Mouse (Mus musculus) heart, adult 18-20 months (tissue): ENCODE data around the gene Usp9x. TPM values are rescaled to one million over a fixed set of nuclear protein-coding genes. Genes with fewer than 3 reads are reported as not detected.

Source experiments
- DNase-seq, 2 experiments: peaks; one replicate each; pipeline ENCODE4 v3.0.0; 2021 to 2022; ENCODE audit warnings: mixed read lengths in 1 of 2
- long read RNA-seq, 2 experiments: library from polyadenylated mRNA; stranded (forward); transcript quantifications; one replicate each; pipeline ENCODE4 v2.0.0; 2021
- total RNA-seq, 2 experiments: library from RNA; stranded (reverse); gene quantifications; 2 replicates each; pipeline ENCODE4 v1.2.3; 2021

Gene Usp9x
- 100 to 1,000 TPM; 152 to 163 TPM for total RNA-seq
- long read RNA-seq, experiment 1, partial matches to known transcripts = 22 of 23 reads
- long read RNA-seq, experiment 1, other reads (novel, unspliced or antisense) = 1 of 23 reads
- long read RNA-seq, experiment 2, partial matches to known transcripts = 3 of 4 reads
- long read RNA-seq, experiment 2, other reads (novel, unspliced or antisense) = 1 of 4 reads

GRCm38 (mm10) chrX:13071241-13071775 is at the start of gene Usp9x:
Usp9x (plus strand) TSS chrX:13071498.
- DNase-seq = peak in 1 of 2 experiments; percentile 91

GRCm38 (mm10) chrX:13022547-13023310 is 48.6 kb upstream of the Usp9x start:
- DNase-seq = no peak

- DNase-seq = no peak
Measured at GRCm38 (mm10) chrX:13024539-13025202, 46.6 kb upstream of the Usp9x start.

GRCm38 (mm10) chrX:13025286-13025685 is 46.0 kb upstream of the Usp9x start:
- DNase-seq = no peak

GRCm38 (mm10) chrX:13028156-13028555 is 43.1 kb upstream of the Usp9x start:
- DNase-seq = no peak

GRCm38 (mm10) chrX:13029996-13030395 is 41.3 kb upstream of the Usp9x start:
- DNase-seq = no peak

GRCm38 (mm10) chrX:13037085-13037484 is 34.2 kb upstream of the Usp9x start:
- no peak for DNase-seq

GRCm38 (mm10) chrX:13039211-13039610 is 32.1 kb upstream of the Usp9x start:
- peak; percentile 37 to 47 for DNase-seq

GRCm38 (mm10) chrX:13040391-13040790 is 30.9 kb upstream of the Usp9x start:
- no peak for DNase-seq

GRCm38 (mm10) chrX:13041630-13042129 is 29.6 kb upstream of the Usp9x start:
- peak; percentile 95 to 97 for DNase-seq

GRCm38 (mm10) chrX:13043780-13044179 is 27.5 kb upstream of the Usp9x start:
- no peak for DNase-seq

GRCm38 (mm10) chrX:13044666-13045065 is 26.6 kb upstream of the Usp9x start:
- DNase-seq = no peak

GRCm38 (mm10) chrX:13046893-13047435 is 24.3 kb upstream of the Usp9x start:
- no peak for DNase-seq

- peak; percentile 25 to 30 for DNase-seq
Measured at GRCm38 (mm10) chrX:13047631-13048345, 23.5 kb upstream of the Usp9x start.

GRCm38 (mm10) chrX:13054612-13055011 is 16.7 kb upstream of the Usp9x start:
- peak; percentile 32 to 38 for DNase-seq

- no peak for DNase-seq
Measured at GRCm38 (mm10) chrX:13061961-13062360, 9.3 kb upstream of the Usp9x start.

GRCm38 (mm10) chrX:13064273-13064925 is 6.9 kb upstream of the Usp9x start:
- no peak for DNase-seq

GRCm38 (mm10) chrX:13070206-13070572 is 1.1 kb upstream of the Usp9x start:
- no peak for DNase-seq

GRCm38 (mm10) chrX:13070573-13071240 is 591 bp upstream of the Usp9x start:
- peak; percentile 92 to 93 for DNase-seq

- DNase-seq = peak; percentile 72 to 81
Measured at GRCm38 (mm10) chrX:13071776-13072460, 620 bp downstream of the Usp9x start.
